Mouse (Mus musculus): Measurements from ENCODE around the gene Chchd1.

- no peak for TF ChIP-seq CTCF (conservative IDR thresholded peaks at IDR 0.05; ENCODE audit: insufficient read depth, insufficient read length, low read depth, low read length)
- TF ChIP-seq POLR2A (IDR thresholded peaks at IDR 0.05; ENCODE audit: low read depth, low read length): no peak
Measured at GRCm38 (mm10) chr14:20677906-20678305, 24.9 kb upstream of the Chchd1 start.
